Mouse (Mus musculus): ENCODE measurements at regions not wholly inside any gene's neighbourhood (a gene's known extent, or its start where the extent isn't known, plus 50 kb on each side); places are given as distances from the start of the nearest gene placed in this dataset.
A peak's percentile ranks its signal among the peaks of the same experiment; 100 is the strongest.

GRCm38 (mm10) chr15:29026219-29026618 is 822.7 kb downstream of the Dnah5 start:
- Histone ChIP-seq H3K4me1 (ENCODE audit: control insufficient read depth, insufficient read depth, low read length) (no peaks in the 10 kb centered on the region), H3K4me3 (replicated peaks; ENCODE audit: low read length) (no peak overlapping the region), H3K27ac (ENCODE audit: low read length) (no peak overlapping the region), H3K27me3 (ENCODE audit: control insufficient read depth, insufficient read depth, low read length) (no peaks in the 10 kb centered on the region), H3K4me2 (ENCODE audit: low read depth, low read length) (no peak overlapping the region), H3K9me3 (replicated peaks; ENCODE audit: control insufficient read depth, low read length) (no peaks in the 10 kb centered on the region), H3K36me3 (ENCODE audit: control insufficient read depth, insufficient read depth, low read length) (no peaks in the 10 kb centered on the region), H3K9ac (ENCODE audit: low read length) (no peak overlapping the region)
- ATAC-seq (ENCODE audit: insufficient read depth, low FRiP score) = no peak
- 81% methylated on average over 3 of the region's 3 CpGs for WGBS

GRCm38 (mm10) chr15:29038903-29039302 is 835.4 kb downstream of the Dnah5 start:
- H3K4me2 ChIP-seq (ENCODE audit: low read depth, low read length) = no peak overlapping the region
- no peak overlapping the region for H3K27ac ChIP-seq (ENCODE audit: low read length)
- no peaks in the 10 kb centered on the region for H3K27me3 ChIP-seq (ENCODE audit: control insufficient read depth, insufficient read depth, low read length)
- 45% methylated on average over 2 of the region's 2 CpGs for WGBS
- no peak overlapping the region for H3K9ac ChIP-seq (ENCODE audit: low read length)
- H3K4me1 ChIP-seq (ENCODE audit: control insufficient read depth, insufficient read depth, low read length) = no peaks in the 10 kb centered on the region
- ATAC-seq (ENCODE audit: insufficient read depth, low FRiP score) = no peak
- H3K9me3 ChIP-seq (replicated peaks; ENCODE audit: control insufficient read depth, low read length) = no peaks in the 10 kb centered on the region
- no peak overlapping the region for H3K4me3 ChIP-seq (replicated peaks; ENCODE audit: low read length)
- no peaks in the 10 kb centered on the region for H3K36me3 ChIP-seq (ENCODE audit: control insufficient read depth, insufficient read depth, low read length)

DNA sequence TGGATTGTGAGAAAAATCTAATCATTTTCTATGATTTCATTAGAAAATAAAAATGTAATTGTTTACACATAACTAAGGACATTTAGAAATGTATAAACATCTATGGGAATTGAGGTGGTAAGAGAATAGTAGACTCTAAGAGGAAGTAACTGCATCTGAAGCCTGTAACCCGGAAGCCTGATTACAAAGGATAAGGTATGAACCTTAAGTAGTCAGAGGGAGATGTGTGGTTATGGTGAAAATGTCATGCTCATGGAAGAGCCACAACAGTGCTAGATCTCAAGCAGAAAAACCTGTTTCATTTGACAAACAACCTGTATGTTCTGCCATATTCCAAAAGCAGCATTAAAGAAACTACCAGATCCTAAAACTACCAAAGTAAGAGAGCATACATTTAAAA is 847.6 kb downstream of the Dnah5 start:
- H3K9ac ChIP-seq (ENCODE audit: low read length) = no peak overlapping the region
- H3K27ac ChIP-seq (ENCODE audit: low read length) = no peak overlapping the region
- no peaks in the 10 kb centered on the region for H3K4me1 ChIP-seq (ENCODE audit: control insufficient read depth, insufficient read depth, low read length)
- H3K27me3 ChIP-seq (ENCODE audit: control insufficient read depth, insufficient read depth, low read length) = no peaks in the 10 kb centered on the region
- no peak for ATAC-seq (ENCODE audit: insufficient read depth, low FRiP score)
- no peak overlapping the region for H3K4me2 ChIP-seq (ENCODE audit: low read depth, low read length)
- no peaks in the 10 kb centered on the region for H3K36me3 ChIP-seq (ENCODE audit: control insufficient read depth, insufficient read depth, low read length)
- WGBS = 76% methylated on average over 1 of the region's 1 CpGs
- H3K9me3 ChIP-seq (replicated peaks; ENCODE audit: control insufficient read depth, low read length) = no peaks in the 10 kb centered on the region
- no peak overlapping the region for H3K4me3 ChIP-seq (replicated peaks; ENCODE audit: low read length)

GRCm38 (mm10) chr15:29051787-29052186 is 848.2 kb downstream of the Dnah5 start:
- Histone ChIP-seq H3K9ac (ENCODE audit: low read length) (no peak overlapping the region), H3K4me1 (ENCODE audit: control insufficient read depth, insufficient read depth, low read length) (no peaks in the 10 kb centered on the region), H3K27ac (ENCODE audit: low read length) (no peak overlapping the region), H3K4me3 (replicated peaks; ENCODE audit: low read length) (no peak overlapping the region), H3K27me3 (ENCODE audit: control insufficient read depth, insufficient read depth, low read length) (no peaks in the 10 kb centered on the region), H3K36me3 (ENCODE audit: control insufficient read depth, insufficient read depth, low read length) (no peaks in the 10 kb centered on the region), H3K9me3 (replicated peaks; ENCODE audit: control insufficient read depth, low read length) (no peaks in the 10 kb centered on the region), H3K4me2 (ENCODE audit: low read depth, low read length) (no peak overlapping the region)
- 89% methylated on average over 3 of the region's 3 CpGs for WGBS
- ATAC-seq (ENCODE audit: insufficient read depth, low FRiP score) = no peak

DNA sequence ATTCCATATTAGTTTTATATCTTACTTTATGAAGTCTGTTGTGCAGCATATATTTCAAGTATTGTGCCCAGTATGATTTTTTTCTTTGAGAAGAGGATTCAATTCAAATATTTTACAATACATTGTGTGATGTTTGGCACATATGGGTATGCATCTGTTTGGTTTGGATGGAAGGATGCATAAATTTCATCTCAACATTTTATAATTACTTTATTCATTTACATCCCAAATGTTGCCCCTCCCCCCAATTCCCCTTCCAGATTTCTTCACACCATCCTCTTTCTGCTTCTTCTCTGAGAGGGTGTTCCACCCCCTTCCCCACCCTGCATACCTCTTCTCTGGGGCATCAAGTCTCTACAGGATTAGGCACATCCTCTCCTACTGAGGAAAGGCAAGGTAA is 857.5 kb downstream of the Dnah5 start:
- H3K36me3 ChIP-seq (ENCODE audit: control insufficient read depth, insufficient read depth, low read length) = no peaks in the 10 kb centered on the region
- H3K9ac ChIP-seq (ENCODE audit: low read length) = no peak overlapping the region
- H3K4me3 ChIP-seq (replicated peaks; ENCODE audit: low read length) = no peak overlapping the region
- no peaks in the 10 kb centered on the region for H3K27me3 ChIP-seq (ENCODE audit: control insufficient read depth, insufficient read depth, low read length)
- no peak overlapping the region for H3K4me2 ChIP-seq (ENCODE audit: low read depth, low read length)
- no peak for ATAC-seq (ENCODE audit: insufficient read depth, low FRiP score)
- no peak overlapping the region for H3K27ac ChIP-seq (ENCODE audit: low read length)
- H3K4me1 ChIP-seq (ENCODE audit: control insufficient read depth, insufficient read depth, low read length) = no peaks in the 10 kb centered on the region
- no peaks in the 10 kb centered on the region for H3K9me3 ChIP-seq (replicated peaks; ENCODE audit: control insufficient read depth, low read length)

GRCm38 (mm10) chr15:29069066-29069465 is 865.5 kb downstream of the Dnah5 start:
- H3K27me3 ChIP-seq (ENCODE audit: control insufficient read depth, insufficient read depth, low read length) = no peaks in the 10 kb centered on the region
- no peak overlapping the region for H3K9ac ChIP-seq (ENCODE audit: low read length)
- H3K27ac ChIP-seq (ENCODE audit: low read length) = no peak overlapping the region
- no peaks in the 10 kb centered on the region for H3K4me1 ChIP-seq (ENCODE audit: control insufficient read depth, insufficient read depth, low read length)
- no peak for ATAC-seq (ENCODE audit: insufficient read depth, low FRiP score)
- 85% methylated on average over 1 of the region's 1 CpGs for WGBS
- no peak overlapping the region for H3K4me3 ChIP-seq (replicated peaks; ENCODE audit: low read length)
- no peaks in the 10 kb centered on the region for H3K36me3 ChIP-seq (ENCODE audit: control insufficient read depth, insufficient read depth, low read length)
- H3K4me2 ChIP-seq (ENCODE audit: low read depth, low read length) = no peak overlapping the region
- no peaks in the 10 kb centered on the region for H3K9me3 ChIP-seq (replicated peaks; ENCODE audit: control insufficient read depth, low read length)

DNA sequence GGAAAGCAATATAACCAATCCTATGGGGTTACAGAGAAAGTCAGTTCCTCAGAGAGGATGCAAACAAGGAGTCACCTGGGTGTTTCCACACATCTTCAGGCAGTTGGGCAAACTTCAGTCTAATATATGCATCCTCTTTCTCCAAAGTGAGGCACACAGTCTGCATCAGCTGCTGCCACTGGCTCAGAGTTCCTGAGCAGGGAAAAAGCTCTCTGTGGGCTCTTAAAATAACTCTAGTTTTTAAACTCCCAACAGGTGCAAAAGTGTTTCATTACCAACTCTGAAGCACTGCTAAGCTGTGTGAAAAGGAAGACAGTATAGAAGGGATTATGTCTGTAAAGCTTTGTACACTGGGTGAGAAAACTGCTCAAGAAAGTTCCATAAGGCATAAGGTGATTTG is 874.2 kb downstream of the Dnah5 start:
- no peak overlapping the region for H3K4me3 ChIP-seq (replicated peaks; ENCODE audit: low read length)
- no peak overlapping the region for H3K9ac ChIP-seq (ENCODE audit: low read length)
- no peaks in the 10 kb centered on the region for H3K36me3 ChIP-seq (ENCODE audit: control insufficient read depth, insufficient read depth, low read length)
- no peak for ATAC-seq (ENCODE audit: insufficient read depth, low FRiP score)
- H3K27me3 ChIP-seq (ENCODE audit: control insufficient read depth, insufficient read depth, low read length) = no peaks in the 10 kb centered on the region
- H3K9me3 ChIP-seq (replicated peaks; ENCODE audit: control insufficient read depth, low read length) = no peaks in the 10 kb centered on the region
- H3K4me1 ChIP-seq (ENCODE audit: control insufficient read depth, insufficient read depth, low read length) = no peaks in the 10 kb centered on the region
- H3K4me2 ChIP-seq (ENCODE audit: low read depth, low read length) = no peak overlapping the region
- H3K27ac ChIP-seq (ENCODE audit: low read length) = no peak overlapping the region

DNA sequence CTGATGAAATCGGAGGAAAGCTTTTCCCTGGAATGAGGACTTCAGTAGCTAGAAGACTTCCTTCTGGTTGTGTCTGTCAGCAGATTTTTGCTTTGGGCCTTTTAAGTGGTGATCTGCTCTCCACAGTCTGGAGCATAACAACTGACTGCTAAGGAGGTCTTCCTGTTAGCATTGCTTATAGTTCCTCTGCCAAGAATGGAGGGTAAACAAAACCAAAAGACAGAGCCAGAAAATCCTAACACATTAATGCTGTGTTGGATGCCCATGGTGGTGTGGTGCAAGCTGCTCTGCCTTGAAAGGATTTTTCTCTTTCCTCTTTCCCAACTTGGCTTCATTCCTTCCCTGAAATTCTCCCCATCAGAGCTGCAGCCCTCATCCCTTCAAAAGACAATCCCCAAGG is 901.0 kb downstream of the Dnah5 start:
- Histone ChIP-seq H3K9me3 (replicated peaks; ENCODE audit: control insufficient read depth, low read length) (no peaks in the 10 kb centered on the region), H3K4me2 (ENCODE audit: low read depth, low read length) (no peak overlapping the region), H3K36me3 (ENCODE audit: control insufficient read depth, insufficient read depth, low read length) (no peaks in the 10 kb centered on the region), H3K4me3 (replicated peaks; ENCODE audit: low read length) (no peak overlapping the region), H3K27ac (ENCODE audit: low read length) (no peak overlapping the region), H3K4me1 (ENCODE audit: control insufficient read depth, insufficient read depth, low read length) (no peaks in the 10 kb centered on the region), H3K27me3 (ENCODE audit: control insufficient read depth, insufficient read depth, low read length) (no peaks in the 10 kb centered on the region), H3K9ac (ENCODE audit: low read length) (no peak overlapping the region)
- ATAC-seq (ENCODE audit: insufficient read depth, low FRiP score) = peak; percentile 44; the same call in 1 of the 2 replicates
- 63% methylated on average over 1 of the region's 1 CpGs for WGBS

GRCm38 (mm10) chr15:29146631-29147030 is 943.1 kb downstream of the Dnah5 start:
- Histone ChIP-seq H3K9me3 (replicated peaks; ENCODE audit: control insufficient read depth, low read length) (no peaks in the 10 kb centered on the region), H3K4me3 (replicated peaks; ENCODE audit: low read length) (no peak overlapping the region), H3K4me2 (ENCODE audit: low read depth, low read length) (no peak overlapping the region), H3K36me3 (ENCODE audit: control insufficient read depth, insufficient read depth, low read length) (no peaks in the 10 kb centered on the region), H3K9ac (ENCODE audit: low read length) (no peak overlapping the region), H3K4me1 (ENCODE audit: control insufficient read depth, insufficient read depth, low read length) (no peaks in the 10 kb centered on the region), H3K27ac (ENCODE audit: low read length) (no peak overlapping the region), H3K27me3 (ENCODE audit: control insufficient read depth, insufficient read depth, low read length) (no peaks in the 10 kb centered on the region)
- 93% methylated on average over 2 of the region's 2 CpGs for WGBS
- no peak for ATAC-seq (ENCODE audit: insufficient read depth, low FRiP score)

All from stomach, embryonic 16.5 days (tissue).